7 mouse cellular contexts compared by ENCODE assay signal in genomic region chr14:8800217-8800616, GRCm38 (mm10).
DNase-seq lines count a peak whose midpoint lies in the region; ATAC-seq and TF ChIP-seq lines count a peak whose summit lies in the region.
"Not testable (repeated sequence)": the region's sequence is repeated elsewhere in the genome, so short reads cannot be mapped to it uniquely, and the experiment has no call there.

No protein-coding gene starts in this region.

- H3K27me3 ChIP-seq in testis, adult 2 months (ENCODE audit: control insufficient read depth, insufficient read depth, low read length) = not testable (repeated sequence)

- TF ChIP-seq POLR2A in testis, adult 2 months (IDR thresholded peaks at IDR 0.05; ENCODE audit: control insufficient read depth, low read depth, low read length) = not testable (repeated sequence)

- peak overlapping the region; percentile 25 for H3K4me3 ChIP-seq in testis, adult 2 months (ENCODE audit: control insufficient read depth, low read depth, low read length)

- not testable (repeated sequence) for H3K36me3 ChIP-seq in testis, adult 2 months (ENCODE audit: control insufficient read depth, insufficient read depth, low read length)

- H3K27ac ChIP-seq in testis, adult 2 months (ENCODE audit: control insufficient read depth, insufficient read depth, low read depth, low read length) = not testable (repeated sequence)

- peak; percentile 94 for ATAC-seq in megakaryocyte progenitor cell, adult 5-6 weeks (replicated peaks; ENCODE audit: poor library complexity)

- intact Hi-C loops in heart, postnatal 10 days (cut with DNase I) = not testable (repeated sequence)

- not testable (repeated sequence) for TF ChIP-seq CTCF in testis, adult 2 months (IDR thresholded peaks at IDR 0.05; ENCODE audit: control insufficient read depth, insufficient read depth, insufficient replicate concordance, low read depth, low read length)

- DNase-seq in T-cell, adult 2 months (ENCODE audit: low spot score) = peak; percentile 14
- DNase-seq in cerebellum, adult 9-10 months = peak; percentile 34
- peak; percentile 3 to 5 for DNase-seq in frontal cortex, postnatal 14 days (ENCODE audit: low spot score in 2 of 2)
- peak; percentile 8 to 10 for DNase-seq in heart, postnatal 10 days
- DNase-seq in kidney, adult 9 months = peak; percentile 12

- not testable (repeated sequence) for H3K4me1 ChIP-seq in testis, adult 2 months (ENCODE audit: control insufficient read depth, insufficient read depth, low read length)
